9 mouse cellular contexts compared by ENCODE assay signal in the genomic region with DNA sequence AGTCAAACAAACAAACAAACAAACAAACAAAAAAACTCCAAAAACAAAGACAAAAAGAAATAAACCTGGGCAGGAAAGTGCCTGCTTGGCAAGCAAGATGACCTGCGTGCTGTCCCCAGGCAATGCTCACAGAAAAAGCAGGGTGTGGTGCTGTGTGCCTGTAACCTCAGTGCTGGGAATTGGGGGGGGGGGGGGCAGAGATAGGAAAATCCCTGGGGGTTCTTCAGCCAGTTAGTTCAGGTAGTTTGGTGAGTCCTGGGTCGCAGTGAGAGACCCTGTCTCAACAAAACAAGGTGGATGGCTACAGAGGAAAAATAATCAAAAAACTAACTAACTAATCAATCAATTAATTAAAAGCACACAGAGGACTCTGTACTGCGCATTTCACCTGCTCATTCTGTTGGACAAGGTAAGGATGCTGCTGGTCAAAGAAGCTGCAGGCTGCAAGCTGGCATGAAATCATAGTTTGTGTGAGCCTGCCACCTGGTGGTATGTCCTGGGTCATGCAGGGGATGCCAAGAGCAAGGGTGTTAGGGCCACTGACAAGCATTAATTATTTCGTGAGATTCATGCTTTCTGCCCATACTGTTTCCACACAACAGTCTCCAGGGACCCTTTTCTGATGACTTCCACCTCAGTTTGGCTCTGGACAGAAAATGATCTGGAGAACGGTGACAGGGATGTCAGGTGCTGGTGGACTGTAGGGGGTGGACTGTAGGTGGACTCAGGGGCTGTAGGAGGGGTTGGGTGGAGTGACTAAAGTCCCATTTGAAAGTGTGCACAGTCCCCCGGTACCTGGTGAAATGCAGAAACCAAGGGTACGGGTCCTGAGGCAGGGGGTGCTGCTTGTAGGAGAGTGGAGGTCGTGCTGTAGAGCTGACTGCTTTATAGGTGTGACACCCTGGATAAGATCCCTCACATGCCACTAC. TPM values are rescaled to one million over a fixed set of nuclear protein-coding genes. Genes with fewer than 3 reads are reported as not detected.
DNase-seq lines count a peak whose midpoint lies in the region; ATAC-seq and TF ChIP-seq lines count a peak whose summit lies in the region.
"Had no signal": no experiment of that assay in that cellular context is flagged by ENCODE, and none has a peak within 500 bp of the region (broad histone marks: within the 10 kb centered on the region; RNA-seq: fewer than 3 reads in every experiment).

No protein-coding gene starts in this region.

- 46% methylated on average over 8 of the region's 8 CpGs for WGBS in cerebellum, adult 2 months
- 56% methylated on average over 8 of the region's 8 CpGs for WGBS in hindbrain, postnatal 0 days

- no peak overlapping the region for H3K4me3 ChIP-seq in cerebellum, adult 2 months (replicated peaks; ENCODE audit: insufficient read depth, low read depth, low read length)
- no peak overlapping the region for H3K4me3 ChIP-seq in hindbrain, postnatal 0 days (ENCODE audit: low read length)

- no peak overlapping the region for H3K9ac ChIP-seq in hindbrain, postnatal 0 days (replicated peaks; ENCODE audit: low read length)

- no peak for TF ChIP-seq POLR2A in cerebellum, adult 2 months (IDR thresholded peaks at IDR 0.05; ENCODE audit: borderline replicate concordance, insufficient read depth, low read length)

- no peaks in the 10 kb centered on the region for H3K4me1 ChIP-seq in cerebellum, adult 2 months (ENCODE audit: control insufficient read depth, insufficient read depth, low read length)
- H3K4me1 ChIP-seq in hindbrain, postnatal 0 days (ENCODE audit: insufficient read depth, low read length) = no peaks in the 10 kb centered on the region

- H3K27me3 ChIP-seq in cerebellum, adult 2 months (ENCODE audit: control insufficient read depth, insufficient read depth, low read length) = no peaks in the 10 kb centered on the region
- H3K27me3 ChIP-seq in hindbrain, postnatal 0 days (ENCODE audit: insufficient read depth, low read length) = no peaks in the 10 kb centered on the region

- peak; percentile 96 for TF ChIP-seq CTCF in cerebellum, adult 2 months (IDR thresholded peaks at IDR 0.05; ENCODE audit: borderline replicate concordance, insufficient read depth, low read depth, low read length)
- TF ChIP-seq CTCF in hindbrain, postnatal 0 days (IDR thresholded peaks at IDR 0.05; ENCODE audit: low read depth) = peak; percentile 98

- no peak overlapping the region for H3K4me2 ChIP-seq in hindbrain, postnatal 0 days (ENCODE audit: low read depth, low read length)

- no peaks in the 10 kb centered on the region for H3K36me3 ChIP-seq in hindbrain, postnatal 0 days (ENCODE audit: insufficient read depth, low read length)

- DNase-seq in NIH3T3 (ENCODE audit: low read depth) = peak; percentile 83
- DNase-seq in cerebellum, adult 2 months = peak; percentile 56 to 77
- DNase-seq in forelimb bud, embryonic 11.5 days (ENCODE audit: low read depth, low spot score) = peak; percentile 75
- peak; percentile 87 for DNase-seq in hindbrain, postnatal 0 days (ENCODE audit: low spot score)
- DNase-seq in layer of hippocampus, postnatal 36 days = peak; percentile 73 to 83
- DNase-seq in right cerebral cortex, postnatal 10 days (ENCODE audit: low spot score in 2 of 2) = peak; percentile 81 to 87
- DNase-seq in urinary bladder, postnatal 10 days (ENCODE audit: low spot score) = peak; percentile 34

- no peaks in the 10 kb centered on the region for H3K9me3 ChIP-seq in hindbrain, postnatal 0 days (ENCODE audit: low read length)

- peak; percentile 83 for ATAC-seq in hindbrain, postnatal 0 days
- peak; percentile 93 for ATAC-seq in megakaryocyte progenitor cell, adult 5-6 weeks (replicated peaks; ENCODE audit: poor library complexity)

- H3K27ac ChIP-seq in cerebellum, adult 2 months (ENCODE audit: insufficient read depth, low read length) = no peak overlapping the region
- H3K27ac ChIP-seq in hindbrain, postnatal 0 days = no peak overlapping the region
- H3K27ac ChIP-seq: macrophage had no signal

RNA-seq across cellular contexts. Expression of gene Kcnk16, which starts 10.6 kb away (rescaled TPM):
- polyA plus RNA-seq in cerebellum, adult 2 months (2012; rRNA removed) = not detected in 2 replicates
- total RNA-seq in hindbrain, postnatal 0 days (2014; rRNA removed) = 0.18 TPM in 1 of 2 replicates, not detected in the other
- not detected in 2 replicates for polyA plus RNA-seq in hindbrain, postnatal 0 days (2015; fragmentation: Nextera tagmentation; extraction: Ambion mirVana)
- total RNA-seq in layer of hippocampus, postnatal 36 days (2021) = not detected
- not detected in 2 replicates for total RNA-seq in megakaryocyte progenitor cell, adult 5-6 weeks (2015)
- total RNA-seq in megakaryocyte progenitor cell, adult 5-6 weeks (2017) = not detected in 2 replicates
- polyA plus RNA-seq: macrophage had no signal

RNA-seq across cellular contexts. Expression of gene Nudt13, which starts 36.0 kb away (rescaled TPM):
- polyA plus RNA-seq in cerebellum, adult 2 months (2012; rRNA removed) = 27.1 and 27.6 TPM in 2 replicates
- total RNA-seq in hindbrain, postnatal 0 days (2014; rRNA removed) = 10.3 and 13.4 TPM in 2 replicates
- polyA plus RNA-seq in hindbrain, postnatal 0 days (2015; fragmentation: Nextera tagmentation; extraction: Ambion mirVana) = 11.2 and 12.0 TPM in 2 replicates
- total RNA-seq in layer of hippocampus, postnatal 36 days (2021) = 10 to 100 TPM; 21.7 to 22.9 TPM
- total RNA-seq in megakaryocyte progenitor cell, adult 5-6 weeks (2015) = 8.2 and 10.0 TPM in 2 replicates
- total RNA-seq in megakaryocyte progenitor cell, adult 5-6 weeks (2017) = 10.8 and 11.9 TPM in 2 replicates

Comparison
In these comparisons a context has a peak if more than half of its experiments do, and no peak if none do; other contexts are left out.
1. DNase-seq: peak in every context shown above with its lines; median percentile 87 in hindbrain, postnatal 0 days; 84 in right cerebral cortex, postnatal 10 days; 83 in NIH3T3; 78 in layer of hippocampus, postnatal 36 days; 75 in forelimb bud, embryonic 11.5 days; 66 in cerebellum, adult 2 months; 34 in urinary bladder, postnatal 10 days.